Mouse (Mus musculus): ENCODE data around the gene Grid1. TPM values are rescaled to one million over a fixed set of nuclear protein-coding genes. Genes with fewer than 3 reads are reported as not detected.

Gene Grid1
- total RNA-seq, 2 experiments from 2014 or later: 55.1 to 57.2 TPM

- no peak for DNase-seq (ENCODE audit: low spot score in 2 of 2)
- H3K4me3 ChIP-seq: no peak overlapping the region
- H3K27ac ChIP-seq: no peak overlapping the region
- peak; percentile 49 for TF ChIP-seq CTCF (conservative IDR thresholded peaks at IDR 0.05)
These were observed 273.8 kb downstream of the Grid1 start for GRCm38 (mm10) chr14:35093561-35094186.

GRCm38 (mm10) chr14:35095506-35096059, 275.7 kb downstream of the Grid1 start:
- TF ChIP-seq CTCF (conservative IDR thresholded peaks at IDR 0.05): no peak
- DNase-seq (ENCODE audit: low spot score in 2 of 2): no peak
- Histone ChIP-seq H3K4me3 (no peak overlapping the region), H3K27ac (no peak overlapping the region)

GRCm38 (mm10) chr14:35096085-35096484, 276.2 kb downstream of the Grid1 start:
- H3K4me3 ChIP-seq: no peak overlapping the region
- no peak for DNase-seq (ENCODE audit: low spot score in 2 of 2)
- TF ChIP-seq CTCF (conservative IDR thresholded peaks at IDR 0.05): no peak
- no peak overlapping the region for H3K27ac ChIP-seq

- peak; percentile 31 to 36 for DNase-seq (ENCODE audit: low spot score in 2 of 2)
- no peak for TF ChIP-seq CTCF (conservative IDR thresholded peaks at IDR 0.05)
- no peak overlapping the region for H3K27ac ChIP-seq
- no peak overlapping the region for H3K4me3 ChIP-seq
These were observed 277.3 kb downstream of the Grid1 start for GRCm38 (mm10) chr14:35097166-35097565.

GRCm38 (mm10) chr14:35103639-35104210, 283.8 kb downstream of the Grid1 start:
- Histone ChIP-seq H3K27ac (peak overlapping the region; percentile 6; the same call in 1 of the 2 replicates), H3K4me3 (no peak overlapping the region)
- no peak for TF ChIP-seq CTCF (conservative IDR thresholded peaks at IDR 0.05)
- no peak for DNase-seq (ENCODE audit: low spot score in 2 of 2)

- DNase-seq (ENCODE audit: low spot score in 2 of 2): no peak
- no peak for TF ChIP-seq CTCF (conservative IDR thresholded peaks at IDR 0.05)
- Histone ChIP-seq H3K27ac (no peak overlapping the region), H3K4me3 (no peak overlapping the region)
These were observed 287.7 kb downstream of the Grid1 start for GRCm38 (mm10) chr14:35107596-35107995.

- TF ChIP-seq CTCF (conservative IDR thresholded peaks at IDR 0.05): peak; percentile 73
- Histone ChIP-seq H3K4me3 (no peak overlapping the region), H3K27ac (no peak overlapping the region)
- peak; percentile 39 to 40 for DNase-seq (ENCODE audit: low spot score in 2 of 2)
These were observed 291.0 kb downstream of the Grid1 start for GRCm38 (mm10) chr14:35110928-35111327.

GRCm38 (mm10) chr14:35112327-35113275, 292.7 kb downstream of the Grid1 start:
- no peak for TF ChIP-seq CTCF (conservative IDR thresholded peaks at IDR 0.05)
- no peak overlapping the region for H3K4me3 ChIP-seq
- peak overlapping the region; percentile 55; the same call in 1 of the 2 replicates for H3K27ac ChIP-seq
- peak in 1 of 2 experiments; percentile 26 for DNase-seq (ENCODE audit: low spot score in 2 of 2)

- 0 out of 2 replicates have a peak overlapping the region, but pooled peaks have one; percentile 55 for H3K27ac ChIP-seq
- H3K4me3 ChIP-seq: no peak overlapping the region
- no peak for TF ChIP-seq CTCF (conservative IDR thresholded peaks at IDR 0.05)
- no peak for DNase-seq (ENCODE audit: low spot score in 2 of 2)
These were observed 293.4 kb downstream of the Grid1 start for GRCm38 (mm10) chr14:35113276-35113645.

- no peak for TF ChIP-seq CTCF (conservative IDR thresholded peaks at IDR 0.05)
- DNase-seq (ENCODE audit: low spot score in 2 of 2): no peak
- Histone ChIP-seq H3K27ac (no peak overlapping the region), H3K4me3 (no peak overlapping the region)
These were observed 296.0 kb downstream of the Grid1 start for GRCm38 (mm10) chr14:35115913-35116312.

- Histone ChIP-seq H3K27ac (no peak overlapping the region), H3K4me3 (no peak overlapping the region)
- DNase-seq (ENCODE audit: low spot score in 2 of 2): no peak
- TF ChIP-seq CTCF (conservative IDR thresholded peaks at IDR 0.05): no peak
These were observed 300.2 kb downstream of the Grid1 start for GRCm38 (mm10) chr14:35120089-35120488.

GRCm38 (mm10) chr14:35120905-35121304, 301.0 kb downstream of the Grid1 start:
- TF ChIP-seq CTCF (conservative IDR thresholded peaks at IDR 0.05): no peak
- no peak for DNase-seq (ENCODE audit: low spot score in 2 of 2)
- Histone ChIP-seq H3K4me3 (no peak overlapping the region), H3K27ac (no peak overlapping the region)

- Histone ChIP-seq H3K27ac (peak overlapping the region; percentile 10; the same call in 1 of the 2 replicates), H3K4me3 (no peak overlapping the region)
- no peak for TF ChIP-seq CTCF (conservative IDR thresholded peaks at IDR 0.05)
- peak in 1 of 2 experiments; percentile 39 for DNase-seq (ENCODE audit: low spot score in 2 of 2)
These were observed 302.2 kb downstream of the Grid1 start for GRCm38 (mm10) chr14:35122111-35122510.
